Mouse (Mus musculus): ENCODE measurements around the gene Akr1b7. TPM values are rescaled to one million over a fixed set of nuclear protein-coding genes. Genes with fewer than 3 reads are reported as not detected.

Akr1b7 gene
- total and polyA plus RNA-seq, 3 experiments: 0.08 TPM; not detected in 2

- Histone ChIP-seq H3K36me3 (replicated peaks in 1 of 2; ENCODE audit: control insufficient read depth in 1 of 2, insufficient read depth in 1 of 2, low read length in 1 of 2) (no peaks in the 10 kb centered on the region), H3K9me3 (replicated peaks; ENCODE audit: low read length) (no peaks in the 10 kb centered on the region), H3K79me2 (replicated peaks; ENCODE audit: control insufficient read depth, extremely low read depth, insufficient read depth, poor library complexity, severe bottlenecking) (no peaks in the 10 kb centered on the region), H3K9ac (ENCODE audit: insufficient read depth, low read depth) (no peak overlapping the region), H3K4me3 (replicated peaks in 1 of 3; ENCODE audit: low read depth in 2 of 3, low read length in 2 of 3, poor library complexity in 1 of 3) (no peak overlapping the region), H3K27me3 (replicated peaks) (no peaks in the 10 kb centered on the region), H3K27ac (ENCODE audit: insufficient read depth, low read depth) (no peak overlapping the region), H3K4me1 (ENCODE audit: control insufficient read depth in 1 of 2, insufficient read depth in 2 of 2) (peaks cover 0 to 7% of the 10 kb centered on the region in 2 experiments; a peak in 1 of 4 replicates), H3K4me2 (ENCODE audit: insufficient read depth, low read depth, poor library complexity, severe bottlenecking) (no peak overlapping the region)
- TF ChIP-seq IRF4 (IDR thresholded peaks at IDR 0.05; ENCODE audit: low read depth, low read length) (no peak), PAX5 (IDR thresholded peaks at IDR 0.05; ENCODE audit: low read length) (no peak)
- in situ Hi-C loops (cut with MboI; ENCODE audit: low pct_ligation_motif_present, low pct_unique_long_range_greater_than_20kb, low sequenced_read_pairs): no loop called here
- dilution Hi-C loops (cut with MboI; ENCODE audit: extremely low pct_ligation_motif_present, extremely low pct_unique_long_range_greater_than_20kb, low sequenced_read_pairs): no loop called here
- no peak for DNase-seq (ENCODE audit: extremely low read depth)
These were observed 26.9 kb downstream of the Akr1b7 start for GRCm38 (mm10) chr6:34439006-34439405.

DNA sequence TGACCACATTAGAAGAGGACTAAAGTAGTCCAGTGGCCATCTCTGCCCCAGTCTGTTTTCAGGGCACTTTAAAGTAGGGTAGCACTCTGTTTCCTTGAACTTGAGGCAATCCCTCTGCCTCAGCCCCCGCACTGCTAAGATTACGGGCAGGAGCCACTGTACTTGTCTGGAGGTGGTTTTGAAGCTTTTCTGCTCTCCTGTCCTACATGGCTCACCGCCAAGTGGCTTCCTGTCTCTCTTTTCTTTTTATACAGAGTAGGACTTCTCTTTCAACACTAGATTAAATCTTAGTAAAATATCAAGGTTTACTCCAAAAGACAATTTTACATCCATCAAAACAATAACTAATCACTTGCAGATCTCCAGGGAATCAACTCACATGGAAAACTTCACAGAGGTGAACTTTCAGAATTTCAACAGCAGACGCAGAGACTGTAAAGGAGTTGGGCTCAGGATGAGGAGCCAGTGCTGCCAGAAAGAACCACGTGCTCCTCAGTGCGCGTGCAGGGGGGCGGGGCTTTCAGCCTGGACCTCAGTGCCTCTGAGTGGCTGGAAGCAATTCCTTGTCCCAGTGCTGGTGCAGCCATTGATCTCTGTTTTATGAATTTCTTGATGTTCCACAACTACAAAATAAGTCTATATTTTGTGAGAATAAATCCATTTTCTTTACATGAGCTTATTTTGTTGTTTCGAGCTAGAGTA is 29.6 kb downstream of the Akr1b7 start:
- no peaks in the 10 kb centered on the region for H3K36me3 ChIP-seq (replicated peaks in 1 of 2; ENCODE audit: control insufficient read depth in 1 of 2, insufficient read depth in 1 of 2, low read length in 1 of 2)
- in situ Hi-C loops (cut with MboI; ENCODE audit: low pct_ligation_motif_present, low pct_unique_long_range_greater_than_20kb, low sequenced_read_pairs) (no loop called here), dilution Hi-C loops (cut with MboI; ENCODE audit: extremely low pct_ligation_motif_present, extremely low pct_unique_long_range_greater_than_20kb, low sequenced_read_pairs) (no loop called here)
- H3K9ac ChIP-seq (ENCODE audit: insufficient read depth, low read depth): no peak overlapping the region
- no peak for DNase-seq (ENCODE audit: extremely low read depth)
- H3K79me2 ChIP-seq (replicated peaks; ENCODE audit: control insufficient read depth, extremely low read depth, insufficient read depth, poor library complexity, severe bottlenecking): no peaks in the 10 kb centered on the region
- peaks cover 0 to 7% of the 10 kb centered on the region in 2 experiments; a peak in 1 of 4 replicates for H3K4me1 ChIP-seq (ENCODE audit: control insufficient read depth in 1 of 2, insufficient read depth in 2 of 2)
- H3K27me3 ChIP-seq (replicated peaks): no peaks in the 10 kb centered on the region
- H3K27ac ChIP-seq (ENCODE audit: insufficient read depth, low read depth): no peak overlapping the region
- H3K9me3 ChIP-seq (replicated peaks; ENCODE audit: low read length): no peaks in the 10 kb centered on the region
- no peak overlapping the region for H3K4me2 ChIP-seq (ENCODE audit: insufficient read depth, low read depth, poor library complexity, severe bottlenecking)
- no peak overlapping the region for H3K4me3 ChIP-seq (replicated peaks in 1 of 3; ENCODE audit: low read depth in 2 of 3, low read length in 2 of 3, poor library complexity in 1 of 3)
- TF ChIP-seq MAX (IDR thresholded peaks at IDR 0.05; ENCODE audit: low read length) (no peak), CHD1 (IDR thresholded peaks at IDR 0.05; ENCODE audit: low read depth, low read length) (no peak), IRF4 (IDR thresholded peaks at IDR 0.05; ENCODE audit: low read depth, low read length) (no peak), ETS1 (conservative IDR thresholded peaks at IDR 0.05; ENCODE audit: low read depth, low read length) (no peak), ZC3H11A (IDR thresholded peaks at IDR 0.05; ENCODE audit: low read depth, low read length) (no peak), ZKSCAN1 (IDR thresholded peaks at IDR 0.05; ENCODE audit: borderline replicate concordance, low read depth, low read length) (no peak), NRF1 (IDR thresholded peaks at IDR 0.05; ENCODE audit: low read depth, low read length) (no peak), ZNF384 (IDR thresholded peaks at IDR 0.05; ENCODE audit: low read depth, low read length) (no peak), RAD21 (IDR thresholded peaks at IDR 0.05; ENCODE audit: low read depth, low read length) (no peak), POLR2A (IDR thresholded peaks at IDR 0.05; ENCODE audit: low read depth, low read length) (no peak)

DNA sequence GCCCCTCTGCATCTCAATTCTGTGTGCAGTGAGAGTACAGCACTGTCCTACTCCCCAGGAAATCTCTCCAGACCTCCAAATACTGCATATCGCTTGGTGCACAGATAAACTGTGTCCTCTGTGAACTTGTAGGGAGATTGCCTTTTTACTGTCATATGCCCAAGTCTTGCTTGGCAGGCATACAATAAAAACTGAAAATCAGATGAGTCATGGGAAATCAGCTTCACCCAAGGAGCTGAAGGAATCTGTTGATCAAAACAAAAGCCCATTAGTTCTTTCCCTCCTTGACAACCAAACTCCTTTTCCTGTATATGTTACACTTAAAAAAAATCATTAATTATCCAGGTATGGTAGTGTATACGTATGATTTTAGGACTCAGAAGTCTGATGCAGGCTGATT is 31.7 kb downstream of the Akr1b7 start:
- dilution Hi-C loops (cut with MboI; ENCODE audit: extremely low pct_ligation_motif_present, extremely low pct_unique_long_range_greater_than_20kb, low sequenced_read_pairs) (no loop called here), in situ Hi-C loops (cut with MboI; ENCODE audit: low pct_ligation_motif_present, low pct_unique_long_range_greater_than_20kb, low sequenced_read_pairs) (no loop called here)
- Histone ChIP-seq H3K36me3 (replicated peaks in 1 of 2; ENCODE audit: control insufficient read depth in 1 of 2, insufficient read depth in 1 of 2, low read length in 1 of 2) (no peaks in the 10 kb centered on the region), H3K79me2 (replicated peaks; ENCODE audit: control insufficient read depth, extremely low read depth, insufficient read depth, poor library complexity, severe bottlenecking) (no peaks in the 10 kb centered on the region), H3K4me3 (replicated peaks in 1 of 3; ENCODE audit: low read depth in 2 of 3, low read length in 2 of 3, poor library complexity in 1 of 3) (no peak overlapping the region), H3K27me3 (replicated peaks) (no peaks in the 10 kb centered on the region), H3K9ac (ENCODE audit: insufficient read depth, low read depth) (no peak overlapping the region), H3K4me2 (ENCODE audit: insufficient read depth, low read depth, poor library complexity, severe bottlenecking) (no peak overlapping the region), H3K4me1 (ENCODE audit: control insufficient read depth in 1 of 2, insufficient read depth in 2 of 2) (peaks cover 0 to 11% of the 10 kb centered on the region in 2 experiments; a peak in 1 of 4 replicates), H3K27ac (ENCODE audit: insufficient read depth, low read depth) (no peak overlapping the region), H3K9me3 (replicated peaks; ENCODE audit: low read length) (no peaks in the 10 kb centered on the region)
- no peak for TF ChIP-seq SMC3 (IDR thresholded peaks at IDR 0.05; ENCODE audit: low read depth, low read length)
- DNase-seq (ENCODE audit: extremely low read depth): no peak

Measured in CH12.LX (cell line).